Mouse (Mus musculus): ENCODE results near the gene Hace1. TPM values are rescaled to one million over a fixed set of nuclear protein-coding genes. Genes with fewer than 3 reads are reported as not detected.
A peak's percentile ranks its signal among the peaks of the same experiment; 100 is the strongest.

The Hace1 gene
- total and polyA plus RNA-seq, 2 experiments: 2.4 to 7.4 TPM

- Histone ChIP-seq H3K4me1 (ENCODE audit: control insufficient read depth, insufficient read depth, low read length) (no peaks in the 10 kb centered on the region), H3K27me3 (ENCODE audit: control insufficient read depth, insufficient read depth, low read length) (no peaks in the 10 kb centered on the region), H3K36me3 (ENCODE audit: control insufficient read depth, insufficient read depth, low read length) (peaks cover 2% of the 10 kb centered on the region; the same call in 1 of the 2 replicates), H3K9ac (ENCODE audit: low read depth, low read length) (no peak overlapping the region), H3K27ac (replicated peaks; ENCODE audit: insufficient read depth, low read depth, low read length) (no peak overlapping the region), H3K79me2 (ENCODE audit: control insufficient read depth, insufficient read depth, low read length) (no peaks in the 10 kb centered on the region; the same call in 1 of the 2 replicates), H3K4me3 (ENCODE audit: insufficient read depth, low read depth, low read length) (no peak overlapping the region)
- TF ChIP-seq POLR2A (IDR thresholded peaks at IDR 0.05; ENCODE audit: extremely low read depth, insufficient read depth, low read length) (no peak), CTCF (IDR thresholded peaks at IDR 0.05; ENCODE audit: low read depth, low read length) (no peak)
- WGBS: 98% methylated on average over 2 of the region's 2 CpGs
- DNase-seq (ENCODE audit: extremely low read depth, low read depth, low spot score): no peak
These were observed 90.6 kb downstream of the Hace1 start for GRCm38 (mm10) chr10:45668266-45668665.

GRCm38 (mm10) chr10:45676796-45677195, 99.2 kb downstream of the Hace1 start:
- peak; percentile 9 for DNase-seq (ENCODE audit: extremely low read depth, low read depth, low spot score)
- no peaks in the 10 kb centered on the region for H3K79me2 ChIP-seq (ENCODE audit: control insufficient read depth, insufficient read depth, low read length)
- no peak for TF ChIP-seq POLR2A (IDR thresholded peaks at IDR 0.05; ENCODE audit: extremely low read depth, insufficient read depth, low read length)
- TF ChIP-seq CTCF (IDR thresholded peaks at IDR 0.05; ENCODE audit: low read depth, low read length): 0 out of 2 replicates have a peak, but pooled peaks have one; percentile 15
- H3K4me3 ChIP-seq (ENCODE audit: insufficient read depth, low read depth, low read length): no peak overlapping the region
- H3K27ac ChIP-seq (replicated peaks; ENCODE audit: insufficient read depth, low read depth, low read length): no peak overlapping the region
- H3K4me1 ChIP-seq (ENCODE audit: control insufficient read depth, insufficient read depth, low read length): no peaks in the 10 kb centered on the region
- peaks cover 5% of the 10 kb centered on the region; the same call in 1 of the 2 replicates for H3K36me3 ChIP-seq (ENCODE audit: control insufficient read depth, insufficient read depth, low read length)
- H3K27me3 ChIP-seq (ENCODE audit: control insufficient read depth, insufficient read depth, low read length): no peaks in the 10 kb centered on the region
- H3K9ac ChIP-seq (ENCODE audit: low read depth, low read length): no peak overlapping the region

- no peaks in the 10 kb centered on the region for H3K4me1 ChIP-seq (ENCODE audit: control insufficient read depth, insufficient read depth, low read length)
- DNase-seq (ENCODE audit: extremely low read depth, low read depth, low spot score): no peak
- no peak overlapping the region for H3K27ac ChIP-seq (replicated peaks; ENCODE audit: insufficient read depth, low read depth, low read length)
- H3K4me3 ChIP-seq (ENCODE audit: insufficient read depth, low read depth, low read length): no peak overlapping the region
- 93% methylated on average over 1 of the region's 1 CpGs for WGBS
- TF ChIP-seq CTCF (IDR thresholded peaks at IDR 0.05; ENCODE audit: low read depth, low read length): no peak
- no peak for TF ChIP-seq POLR2A (IDR thresholded peaks at IDR 0.05; ENCODE audit: extremely low read depth, insufficient read depth, low read length)
- no peaks in the 10 kb centered on the region for H3K79me2 ChIP-seq (ENCODE audit: control insufficient read depth, insufficient read depth, low read length)
- H3K9ac ChIP-seq (ENCODE audit: low read depth, low read length): no peak overlapping the region
- H3K36me3 ChIP-seq (ENCODE audit: control insufficient read depth, insufficient read depth, low read length): 0 out of 2 replicates have a peak, but pooled peaks cover 3% of the 10 kb centered on the region
- no peaks in the 10 kb centered on the region for H3K27me3 ChIP-seq (ENCODE audit: control insufficient read depth, insufficient read depth, low read length)
These were observed 108.6 kb downstream of the Hace1 start for GRCm38 (mm10) chr10:45686191-45686590.

GRCm38 (mm10) chr10:45694931-45695330, 117.3 kb downstream of the Hace1 start:
- no peak overlapping the region for H3K4me3 ChIP-seq (ENCODE audit: insufficient read depth, low read depth, low read length)
- no peak overlapping the region for H3K9ac ChIP-seq (ENCODE audit: low read depth, low read length)
- TF ChIP-seq POLR2A (IDR thresholded peaks at IDR 0.05; ENCODE audit: extremely low read depth, insufficient read depth, low read length): no peak
- TF ChIP-seq CTCF (IDR thresholded peaks at IDR 0.05; ENCODE audit: low read depth, low read length): no peak
- no peaks in the 10 kb centered on the region for H3K4me1 ChIP-seq (ENCODE audit: control insufficient read depth, insufficient read depth, low read length)
- H3K27ac ChIP-seq (replicated peaks; ENCODE audit: insufficient read depth, low read depth, low read length): no peak overlapping the region
- H3K27me3 ChIP-seq (ENCODE audit: control insufficient read depth, insufficient read depth, low read length): no peaks in the 10 kb centered on the region
- no peaks in the 10 kb centered on the region for H3K79me2 ChIP-seq (ENCODE audit: control insufficient read depth, insufficient read depth, low read length)
- DNase-seq (ENCODE audit: extremely low read depth, low read depth, low spot score): no peak
- no peaks in the 10 kb centered on the region for H3K36me3 ChIP-seq (ENCODE audit: control insufficient read depth, insufficient read depth, low read length)

GRCm38 (mm10) chr10:45695522-45695921, 117.9 kb downstream of the Hace1 start:
- Histone ChIP-seq H3K4me1 (ENCODE audit: control insufficient read depth, insufficient read depth, low read length) (no peaks in the 10 kb centered on the region), H3K9ac (ENCODE audit: low read depth, low read length) (no peak overlapping the region), H3K79me2 (ENCODE audit: control insufficient read depth, insufficient read depth, low read length) (no peaks in the 10 kb centered on the region), H3K4me3 (ENCODE audit: insufficient read depth, low read depth, low read length) (no peak overlapping the region), H3K36me3 (ENCODE audit: control insufficient read depth, insufficient read depth, low read length) (no peaks in the 10 kb centered on the region), H3K27me3 (ENCODE audit: control insufficient read depth, insufficient read depth, low read length) (no peaks in the 10 kb centered on the region), H3K27ac (replicated peaks; ENCODE audit: insufficient read depth, low read depth, low read length) (no peak overlapping the region)
- peak; percentile 41 for DNase-seq (ENCODE audit: extremely low read depth, low read depth, low spot score)
- no peak for TF ChIP-seq CTCF (IDR thresholded peaks at IDR 0.05; ENCODE audit: low read depth, low read length)
- TF ChIP-seq POLR2A (IDR thresholded peaks at IDR 0.05; ENCODE audit: extremely low read depth, insufficient read depth, low read length): no peak
- WGBS: 100% methylated on average over 1 of the region's 1 CpGs

- Histone ChIP-seq H3K36me3 (ENCODE audit: control insufficient read depth, insufficient read depth, low read length) (no peaks in the 10 kb centered on the region; the same call in 1 of the 2 replicates), H3K79me2 (ENCODE audit: control insufficient read depth, insufficient read depth, low read length) (no peaks in the 10 kb centered on the region), H3K9ac (ENCODE audit: low read depth, low read length) (no peak overlapping the region), H3K27me3 (ENCODE audit: control insufficient read depth, insufficient read depth, low read length) (no peaks in the 10 kb centered on the region), H3K4me1 (ENCODE audit: control insufficient read depth, insufficient read depth, low read length) (no peaks in the 10 kb centered on the region), H3K4me3 (ENCODE audit: insufficient read depth, low read depth, low read length) (no peak overlapping the region), H3K27ac (replicated peaks; ENCODE audit: insufficient read depth, low read depth, low read length) (no peak overlapping the region)
- WGBS: 93% methylated on average over 3 of the region's 3 CpGs
- no peak for TF ChIP-seq CTCF (IDR thresholded peaks at IDR 0.05; ENCODE audit: low read depth, low read length)
- no peak for TF ChIP-seq POLR2A (IDR thresholded peaks at IDR 0.05; ENCODE audit: extremely low read depth, insufficient read depth, low read length)
- no peak for DNase-seq (ENCODE audit: extremely low read depth, low read depth, low spot score)
These were observed 121.3 kb downstream of the Hace1 start for GRCm38 (mm10) chr10:45698930-45699329.

All from liver, adult 2 months (tissue).